Mouse (Mus musculus): Measurements from ENCODE around the gene Prkcb. TPM values are rescaled to one million over a fixed set of nuclear protein-coding genes. Genes with fewer than 3 reads are reported as not detected.

The Prkcb gene
- polyA plus RNA-seq, 1 experiment from 2014 or later, result 5.5 TPM

DNA sequence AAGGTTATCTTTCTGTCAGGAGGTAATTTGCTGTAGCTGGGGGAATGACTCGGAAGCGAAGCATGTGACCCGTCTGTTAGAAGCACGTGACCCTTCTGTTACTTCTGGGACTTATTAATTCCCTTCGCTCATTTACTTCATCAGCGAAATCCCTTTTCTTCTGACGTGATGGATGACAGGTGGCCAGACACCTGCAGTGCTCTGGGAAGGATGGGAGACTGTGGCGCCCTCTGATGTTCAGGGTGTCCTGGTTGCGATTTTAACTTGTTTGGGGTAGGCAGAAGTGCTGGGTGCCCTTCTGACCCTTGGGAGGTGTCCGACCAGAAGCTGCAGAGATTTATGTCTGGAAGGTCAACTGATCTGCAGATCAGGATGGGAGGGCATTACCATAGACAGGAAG is 93.0 kb downstream of the Prkcb start:
- H3K4me3 ChIP-seq, result no peak overlapping the region
- ATAC-seq (ENCODE audit: low FRiP score, low read depth), result no peak
- H3K36me3 ChIP-seq, result no peaks in the 10 kb centered on the region
- no peak overlapping the region for H3K9ac ChIP-seq
- H3K4me1 ChIP-seq, result peaks cover 13% of the 10 kb centered on the region; the same call in 1 of the 2 replicates
- H3K4me2 ChIP-seq (replicated peaks), result no peak overlapping the region
- no peak overlapping the region for H3K27ac ChIP-seq
- WGBS, result 28% methylated on average over 10 of the region's 10 CpGs
- H3K27me3 ChIP-seq, result no peaks in the 10 kb centered on the region
- H3K9me3 ChIP-seq, result no peaks in the 10 kb centered on the region

DNA sequence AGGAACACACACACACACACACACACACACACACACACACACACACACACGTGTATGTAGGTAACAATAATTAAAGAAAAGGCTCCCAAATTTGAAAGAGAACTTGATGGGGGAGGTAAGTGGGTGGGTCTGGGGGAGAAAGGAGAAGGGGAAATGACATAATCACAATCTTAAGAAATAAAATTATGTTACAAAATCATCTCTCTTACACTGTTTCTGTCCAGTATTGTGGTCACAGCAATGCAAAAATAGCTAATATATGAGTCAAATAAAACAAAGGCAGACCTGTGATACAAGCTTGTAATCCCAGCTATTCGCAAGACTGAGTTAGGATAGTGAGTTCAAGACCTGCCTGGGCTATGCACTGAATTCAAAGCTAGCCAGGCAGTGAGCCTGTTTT is 94.7 kb downstream of the Prkcb start:
- no peak overlapping the region for H3K4me2 ChIP-seq (replicated peaks)
- H3K4me3 ChIP-seq, result no peak overlapping the region
- no peak overlapping the region for H3K27ac ChIP-seq
- no peaks in the 10 kb centered on the region for H3K27me3 ChIP-seq
- peaks cover 13% of the 10 kb centered on the region; the same call in 1 of the 2 replicates for H3K4me1 ChIP-seq
- 74% methylated on average over 2 of the region's 2 CpGs for WGBS
- no peak overlapping the region for H3K9ac ChIP-seq
- no peak for ATAC-seq (ENCODE audit: low FRiP score, low read depth)
- H3K9me3 ChIP-seq, result no peaks in the 10 kb centered on the region
- no peaks in the 10 kb centered on the region for H3K36me3 ChIP-seq

DNA sequence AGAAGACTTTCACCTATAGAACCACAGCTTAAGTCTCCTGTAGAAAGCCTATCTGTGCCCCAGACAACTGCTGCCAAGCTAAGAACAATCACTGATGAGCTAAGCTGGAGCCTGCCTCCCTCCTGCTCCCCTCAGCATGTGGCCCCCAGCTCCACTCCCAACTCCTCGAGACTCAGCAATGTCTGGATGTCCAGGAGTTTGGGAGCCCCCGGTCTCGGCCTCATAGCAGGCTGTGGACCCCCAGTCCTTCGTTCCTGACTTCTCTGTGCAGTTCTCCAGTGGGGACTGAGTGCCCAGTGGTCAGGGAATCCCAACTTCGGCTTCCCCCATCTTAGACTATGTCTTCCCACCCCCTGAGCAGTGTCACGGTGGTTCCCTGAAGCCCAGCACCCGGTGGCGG is 96.3 kb downstream of the Prkcb start:
- no peaks in the 10 kb centered on the region for H3K36me3 ChIP-seq
- H3K4me3 ChIP-seq, result no peak overlapping the region
- no peak for ATAC-seq (ENCODE audit: low FRiP score, low read depth)
- no peak overlapping the region for H3K9ac ChIP-seq
- no peaks in the 10 kb centered on the region for H3K4me1 ChIP-seq
- no peak overlapping the region for H3K27ac ChIP-seq
- H3K4me2 ChIP-seq (replicated peaks), result no peak overlapping the region
- H3K27me3 ChIP-seq, result no peaks in the 10 kb centered on the region
- 79% methylated on average over 8 of the region's 8 CpGs for WGBS
- no peaks in the 10 kb centered on the region for H3K9me3 ChIP-seq

DNA sequence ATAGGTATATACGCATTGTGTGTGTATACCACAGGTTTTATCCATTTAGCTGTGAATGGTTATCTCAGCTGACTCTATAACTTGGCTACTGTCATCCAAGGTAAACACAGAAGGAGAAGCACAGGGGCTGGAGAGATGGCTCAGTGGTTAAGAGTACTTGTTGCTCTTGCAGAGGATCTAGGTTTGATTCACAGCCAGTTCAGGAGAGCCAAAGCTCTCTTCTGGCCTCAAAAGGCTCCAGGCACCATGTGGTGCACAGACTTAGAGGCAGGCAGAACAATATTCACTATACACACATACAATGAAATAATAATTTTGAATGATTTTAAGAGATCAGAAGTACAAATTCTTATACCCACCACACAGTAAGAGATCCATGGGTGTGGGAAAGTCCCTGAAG is 98.0 kb downstream of the Prkcb start:
- no peaks in the 10 kb centered on the region for H3K9me3 ChIP-seq
- WGBS, result 96% methylated on average over 1 of the region's 1 CpGs
- ATAC-seq (ENCODE audit: low FRiP score, low read depth), result no peak
- no peaks in the 10 kb centered on the region for H3K4me1 ChIP-seq
- no peak overlapping the region for H3K9ac ChIP-seq
- H3K36me3 ChIP-seq, result no peaks in the 10 kb centered on the region
- H3K27ac ChIP-seq, result no peak overlapping the region
- H3K27me3 ChIP-seq, result no peaks in the 10 kb centered on the region
- no peak overlapping the region for H3K4me3 ChIP-seq
- H3K4me2 ChIP-seq (replicated peaks), result no peak overlapping the region

DNA sequence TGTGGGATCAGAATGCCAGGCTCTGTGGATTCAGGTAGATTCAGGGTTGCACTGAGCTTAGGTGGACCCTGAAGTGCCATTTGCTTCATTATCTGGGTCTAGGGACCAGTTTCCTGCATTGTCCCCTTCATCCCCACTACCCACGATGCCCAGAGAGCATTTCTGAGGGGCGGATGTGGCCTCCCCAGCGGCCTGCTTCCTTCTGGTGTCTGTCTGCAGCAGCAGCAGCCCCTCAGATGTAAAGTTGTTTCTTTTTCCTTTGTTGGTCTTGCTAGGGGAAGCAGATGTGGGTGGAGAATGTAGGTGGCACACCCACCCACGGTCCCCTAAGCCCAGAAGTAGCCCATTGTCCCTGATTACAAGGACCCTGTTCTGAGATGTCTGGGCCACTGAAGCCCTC is 99.3 kb downstream of the Prkcb start:
- Histone ChIP-seq H3K27ac (no peak overlapping the region), H3K9ac (no peak overlapping the region), H3K9me3 (no peaks in the 10 kb centered on the region), H3K4me1 (no peaks in the 10 kb centered on the region), H3K27me3 (no peaks in the 10 kb centered on the region), H3K36me3 (no peaks in the 10 kb centered on the region), H3K4me3 (no peak overlapping the region), H3K4me2 (replicated peaks) (no peak overlapping the region)
- WGBS, result 78% methylated on average over 4 of the region's 4 CpGs
- no peak; the same call in 1 of the 2 replicates for ATAC-seq (ENCODE audit: low FRiP score, low read depth)

DNA sequence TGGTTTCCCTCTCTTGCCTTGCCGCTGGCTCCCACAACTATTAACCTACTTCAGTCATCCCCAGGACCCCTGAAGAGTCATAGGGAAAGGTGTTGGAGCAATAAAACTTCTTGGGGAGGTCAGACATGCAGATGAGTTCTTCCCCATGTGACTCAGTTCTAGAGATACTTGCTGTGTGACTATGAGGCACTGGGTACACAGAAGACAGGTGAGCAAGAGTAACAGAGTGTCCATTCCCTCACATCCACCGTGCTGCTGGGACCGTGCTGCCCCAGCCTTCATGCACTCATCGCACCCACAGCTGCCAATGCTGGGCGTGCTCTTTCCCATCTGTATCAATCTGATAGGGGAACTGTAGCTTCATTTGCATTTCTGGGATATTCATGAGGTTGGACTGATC is 100.3 kb downstream of the Prkcb start:
- Histone ChIP-seq H3K9me3 (no peaks in the 10 kb centered on the region), H3K27ac (no peak overlapping the region), H3K36me3 (no peaks in the 10 kb centered on the region), H3K9ac (no peak overlapping the region), H3K4me2 (replicated peaks) (no peak overlapping the region), H3K4me1 (no peaks in the 10 kb centered on the region), H3K4me3 (no peak overlapping the region), H3K27me3 (no peaks in the 10 kb centered on the region)
- no peak for ATAC-seq (ENCODE audit: low FRiP score, low read depth)
- 85% methylated on average over 5 of the region's 5 CpGs for WGBS

DNA sequence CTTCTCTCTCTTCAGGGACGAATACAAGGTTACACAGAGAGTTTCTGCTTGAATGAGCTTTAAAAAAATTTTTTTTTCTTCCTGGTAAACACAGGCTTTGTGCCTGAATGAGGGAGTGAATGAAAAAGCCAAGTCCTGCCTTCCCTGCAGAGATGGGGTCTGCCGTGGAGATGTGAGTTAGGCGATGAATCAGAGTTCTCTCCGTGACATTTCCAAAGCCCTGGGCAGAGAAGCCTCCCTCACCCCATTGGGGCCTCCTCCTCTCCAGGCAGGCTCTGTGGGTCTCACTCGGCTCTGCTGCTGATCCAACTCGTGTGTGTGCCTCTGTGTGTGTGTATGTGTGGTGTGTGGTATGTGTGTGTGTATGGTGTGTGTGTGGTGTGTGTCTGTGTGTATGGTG is 101.1 kb downstream of the Prkcb start:
- H3K9ac ChIP-seq, result no peak overlapping the region
- H3K27me3 ChIP-seq, result no peaks in the 10 kb centered on the region
- no peak overlapping the region for H3K4me2 ChIP-seq (replicated peaks)
- no peak overlapping the region for H3K4me3 ChIP-seq
- H3K27ac ChIP-seq, result no peak overlapping the region
- ATAC-seq (ENCODE audit: low FRiP score, low read depth), result no peak
- no peaks in the 10 kb centered on the region for H3K9me3 ChIP-seq
- H3K36me3 ChIP-seq, result no peaks in the 10 kb centered on the region
- 43% methylated on average over 6 of the region's 6 CpGs for WGBS
- no peaks in the 10 kb centered on the region for H3K4me1 ChIP-seq

DNA sequence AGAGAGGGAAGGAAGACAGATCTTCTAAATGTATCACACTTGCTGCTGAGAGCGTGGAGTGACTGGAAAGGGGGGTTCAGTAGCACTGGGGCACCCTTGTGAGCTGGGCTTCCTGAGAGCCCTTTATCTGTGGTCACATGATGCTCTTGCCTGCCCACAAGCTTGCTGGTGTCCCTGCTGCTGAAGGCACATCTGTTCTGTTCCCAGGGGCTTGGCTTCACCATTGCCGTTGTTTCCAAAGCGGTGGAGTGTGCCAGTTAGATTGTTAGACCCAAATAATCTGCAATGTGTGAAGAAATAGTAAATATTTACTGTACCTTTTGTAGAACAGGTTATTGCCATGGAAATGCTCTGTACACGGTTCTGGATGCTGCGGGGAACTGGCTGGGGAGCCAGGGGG is 101.6 kb downstream of the Prkcb start:
- Histone ChIP-seq H3K4me2 (replicated peaks) (no peak overlapping the region), H3K27me3 (no peaks in the 10 kb centered on the region), H3K4me1 (no peaks in the 10 kb centered on the region), H3K9me3 (no peaks in the 10 kb centered on the region), H3K36me3 (no peaks in the 10 kb centered on the region), H3K27ac (no peak overlapping the region), H3K9ac (no peak overlapping the region), H3K4me3 (no peak overlapping the region)
- no peak for ATAC-seq (ENCODE audit: low FRiP score, low read depth)
- 59% methylated on average over 5 of the region's 5 CpGs for WGBS

DNA sequence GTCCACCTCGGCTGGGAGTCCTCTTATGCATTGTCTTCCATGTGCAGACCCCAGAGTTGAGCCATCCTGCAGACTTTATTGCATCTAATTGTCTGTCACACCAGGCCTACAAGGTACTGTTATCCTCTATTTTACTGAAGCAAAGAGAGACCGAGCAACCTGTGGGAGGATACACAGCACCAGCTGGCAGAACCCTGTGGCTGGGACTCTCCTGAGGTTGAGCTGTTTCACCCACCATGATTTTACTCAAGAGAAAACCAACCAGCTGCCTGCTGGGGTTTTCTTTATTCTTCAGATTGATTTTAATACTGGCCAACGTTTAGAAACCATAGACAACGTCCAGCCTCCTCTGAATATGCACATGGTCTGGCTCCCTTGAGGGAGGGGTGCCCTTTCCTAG is 102.1 kb downstream of the Prkcb start:
- Histone ChIP-seq H3K9ac (no peak overlapping the region), H3K4me3 (no peak overlapping the region), H3K27me3 (no peaks in the 10 kb centered on the region), H3K4me1 (no peaks in the 10 kb centered on the region), H3K36me3 (no peaks in the 10 kb centered on the region), H3K9me3 (no peaks in the 10 kb centered on the region), H3K27ac (no peak overlapping the region), H3K4me2 (replicated peaks) (no peak overlapping the region)
- WGBS, result 61% methylated on average over 4 of the region's 4 CpGs
- ATAC-seq (ENCODE audit: low FRiP score, low read depth), result no peak

DNA sequence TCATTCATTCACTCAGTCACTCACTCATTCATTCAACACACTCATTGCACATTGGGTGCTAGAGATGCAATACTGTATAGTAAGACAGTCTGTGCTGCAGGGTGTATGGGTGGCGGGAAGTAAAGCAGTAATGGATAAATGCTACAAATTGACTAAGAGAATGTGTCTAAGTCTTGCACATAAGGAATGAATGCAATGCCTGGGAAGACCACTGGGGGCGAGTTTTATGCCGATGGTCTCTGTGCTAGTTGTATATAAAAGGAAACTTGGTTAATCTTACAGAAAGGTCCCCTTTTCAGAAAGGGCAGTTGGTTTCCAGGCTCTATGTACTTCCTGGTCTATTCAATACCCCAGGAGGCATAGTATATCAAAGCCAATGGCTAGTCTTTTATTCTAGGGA is 102.8 kb downstream of the Prkcb start:
- Histone ChIP-seq H3K9me3 (no peaks in the 10 kb centered on the region), H3K9ac (no peak overlapping the region), H3K36me3 (no peaks in the 10 kb centered on the region), H3K4me3 (no peak overlapping the region), H3K4me2 (replicated peaks) (no peak overlapping the region), H3K27ac (no peak overlapping the region), H3K4me1 (no peaks in the 10 kb centered on the region), H3K27me3 (no peaks in the 10 kb centered on the region)
- WGBS, result 73% methylated on average over 3 of the region's 3 CpGs
- ATAC-seq (ENCODE audit: low FRiP score, low read depth), result no peak

DNA sequence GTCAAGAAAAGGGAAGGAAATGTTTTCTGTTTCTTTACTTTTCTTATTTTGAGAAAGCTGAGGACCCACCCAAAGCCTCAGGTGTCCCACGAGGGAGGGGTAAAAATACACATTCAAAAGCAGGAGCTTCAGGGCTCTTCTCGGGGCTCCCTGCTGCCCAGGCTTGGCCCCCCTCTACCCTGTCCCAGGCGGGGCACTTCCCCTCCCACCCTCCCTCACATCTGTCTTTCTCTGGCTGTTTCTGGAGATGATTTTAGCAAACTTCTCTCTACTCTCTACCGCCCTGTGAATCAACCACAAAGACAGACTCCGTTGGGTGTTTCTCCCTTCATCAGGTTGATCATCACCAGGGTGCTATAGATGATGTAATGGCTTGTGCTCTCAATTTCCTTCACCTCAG is 105.4 kb downstream of the Prkcb start:
- no peak overlapping the region for H3K4me3 ChIP-seq
- H3K36me3 ChIP-seq, result no peaks in the 10 kb centered on the region
- no peaks in the 10 kb centered on the region for H3K9me3 ChIP-seq
- H3K4me1 ChIP-seq, result no peaks in the 10 kb centered on the region
- H3K27ac ChIP-seq, result no peak overlapping the region
- ATAC-seq (ENCODE audit: low FRiP score, low read depth), result no peak
- no peaks in the 10 kb centered on the region for H3K27me3 ChIP-seq
- H3K4me2 ChIP-seq (replicated peaks), result no peak overlapping the region
- WGBS, result 44% methylated on average over 5 of the region's 5 CpGs
- H3K9ac ChIP-seq, result no peak overlapping the region

DNA sequence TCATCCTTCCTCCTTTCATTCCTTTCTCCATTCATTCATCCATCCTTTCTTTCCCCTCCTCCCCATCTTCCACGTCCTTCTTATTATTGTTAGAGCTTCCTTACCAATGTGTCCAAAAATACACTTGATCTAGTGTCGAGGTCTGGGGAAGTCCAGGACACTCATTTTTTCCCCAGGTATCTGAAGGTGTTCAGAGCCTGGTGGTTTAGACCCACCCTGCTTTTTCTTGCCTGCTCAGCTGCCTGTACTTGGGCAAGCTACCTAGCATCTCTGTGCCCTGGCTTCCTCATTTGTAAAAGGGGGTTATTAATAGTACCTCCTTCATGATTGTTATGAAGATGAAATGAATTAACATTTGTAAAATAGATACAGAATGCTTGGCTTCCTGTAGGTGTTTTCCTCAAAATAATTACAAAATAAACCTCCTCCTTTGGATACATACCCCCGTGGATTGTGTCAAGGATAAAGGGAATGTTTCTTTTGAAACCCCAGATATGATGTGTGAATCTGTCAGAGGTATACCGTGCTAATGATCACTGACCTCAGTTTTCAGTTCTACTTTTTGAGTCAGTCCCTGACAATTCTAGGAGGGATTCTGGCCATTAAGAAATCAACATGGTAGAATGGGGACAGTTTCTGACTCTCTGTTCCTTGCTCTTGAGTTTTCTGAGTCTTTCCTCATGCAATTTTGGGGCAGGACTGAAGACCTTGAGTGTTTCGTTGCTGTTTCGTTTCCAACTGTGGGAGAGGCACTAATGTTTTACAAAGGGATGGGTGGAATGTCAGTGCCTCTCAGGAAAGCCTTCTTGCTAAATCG is 106.8 kb downstream of the Prkcb start:
- H3K4me2 ChIP-seq (replicated peaks), result no peak overlapping the region
- H3K36me3 ChIP-seq, result no peaks in the 10 kb centered on the region
- no peaks in the 10 kb centered on the region for H3K4me1 ChIP-seq
- WGBS, result 72% methylated on average over 7 of the region's 7 CpGs
- no peak overlapping the region for H3K9ac ChIP-seq
- no peak overlapping the region for H3K27ac ChIP-seq
- ATAC-seq (ENCODE audit: low FRiP score, low read depth), result no peak
- H3K27me3 ChIP-seq, result no peaks in the 10 kb centered on the region
- H3K4me3 ChIP-seq, result no peak overlapping the region
- H3K9me3 ChIP-seq, result no peaks in the 10 kb centered on the region

DNA sequence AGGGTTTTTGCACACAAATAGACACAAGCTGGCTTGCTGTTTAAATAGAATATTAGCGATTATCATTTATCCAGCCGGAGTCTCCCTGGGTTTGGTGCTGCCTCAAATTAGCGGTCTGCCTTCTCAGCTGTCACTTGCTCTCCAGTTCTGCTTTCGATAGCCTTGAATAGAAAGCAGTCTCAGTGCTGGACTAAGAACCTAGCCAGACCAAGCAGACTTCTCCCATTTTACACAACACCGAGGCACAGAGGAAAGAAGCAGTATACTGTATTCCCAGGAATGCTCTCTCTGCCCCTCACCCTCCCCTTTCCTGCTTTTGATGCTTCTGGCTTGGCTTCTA is 107.4 kb downstream of the Prkcb start:
- Histone ChIP-seq H3K9ac (no peak overlapping the region), H3K4me3 (no peak overlapping the region), H3K27me3 (no peaks in the 10 kb centered on the region), H3K4me1 (no peaks in the 10 kb centered on the region), H3K4me2 (replicated peaks) (no peak overlapping the region), H3K9me3 (no peaks in the 10 kb centered on the region), H3K36me3 (no peaks in the 10 kb centered on the region), H3K27ac (no peak overlapping the region)
- WGBS, result 81% methylated on average over 5 of the region's 5 CpGs
- no peak for ATAC-seq (ENCODE audit: low FRiP score, low read depth)
